21 mouse cellular contexts compared by ENCODE assay signal in the genomic region with DNA sequence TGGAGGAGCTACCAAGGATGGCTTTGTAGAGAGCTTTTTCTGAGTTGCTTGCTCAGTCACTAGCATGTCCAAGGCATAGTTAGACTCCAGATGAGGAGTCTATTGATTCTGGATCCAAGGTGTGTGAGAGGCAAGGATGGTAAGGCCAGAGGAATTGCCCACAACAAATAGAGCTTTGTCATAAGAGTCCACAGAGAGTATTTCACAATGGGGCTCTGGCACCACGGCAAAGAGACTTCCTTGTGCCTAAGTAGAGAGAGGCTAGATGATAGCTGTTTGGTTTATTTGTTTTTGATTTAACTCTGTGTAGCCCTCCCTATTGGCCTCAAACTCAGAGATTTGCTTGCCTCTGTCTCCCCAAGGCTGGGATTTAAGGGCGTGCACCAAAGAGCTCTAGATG. TPM values are rescaled to one million over a fixed set of nuclear protein-coding genes. Genes with fewer than 3 reads are reported as not detected.
DNase-seq lines count a peak whose midpoint lies in the region; ATAC-seq and TF ChIP-seq lines count a peak whose summit lies in the region.
"Had no signal": no experiment of that assay in that cellular context is flagged by ENCODE, and none has a peak within 500 bp of the region (broad histone marks: within the 10 kb centered on the region; RNA-seq: fewer than 3 reads in every experiment).

No protein-coding gene starts in this region.

- H3K4me3 ChIP-seq in gastrocnemius, adult 2 months = no peak overlapping the region
- H3K4me3 ChIP-seq in spleen, adult 2 months (ENCODE audit: extremely low read depth, insufficient read depth, insufficient read length) = no peak overlapping the region
- H3K4me3 ChIP-seq in liver, embryonic 14.5 days (ENCODE audit: insufficient read depth in 1 of 2, low read depth in 2 of 2, low read length in 2 of 2) = no peak overlapping the region
- H3K4me3 ChIP-seq: hindbrain, embryonic 12.5 days; left cerebral cortex, adult 2 months; limb, embryonic 10.5 days; lung, embryonic 15.5 days; neural tube, embryonic 15.5 days had no signal

- H3K27me3 ChIP-seq in spleen, adult 2 months (ENCODE audit: control insufficient read depth, insufficient read depth, low read length) = no peaks in the 10 kb centered on the region
- H3K27me3 ChIP-seq in liver, embryonic 14.5 days (ENCODE audit: control insufficient read depth, insufficient read depth, low read length) = no peaks in the 10 kb centered on the region
- H3K27me3 ChIP-seq: hindbrain, embryonic 12.5 days; lung, embryonic 15.5 days had no signal

- peak overlapping the region; percentile 31; the same call in 1 of the 2 replicates for H3K27ac ChIP-seq in gastrocnemius, adult 2 months
- peak overlapping the region; percentile 80 for H3K27ac ChIP-seq in spleen, adult 2 months (ENCODE audit: insufficient read depth, low read length)
- H3K27ac ChIP-seq in liver, embryonic 14.5 days = peak overlapping the region; percentile 41
- H3K27ac ChIP-seq: hindbrain, embryonic 12.5 days; left cerebral cortex, adult 2 months; limb, embryonic 10.5 days; lung, embryonic 15.5 days; neural tube, embryonic 15.5 days had no signal

- no peak overlapping the region for H3K4me2 ChIP-seq in liver, embryonic 14.5 days (ENCODE audit: low read depth)
- H3K4me2 ChIP-seq: hindbrain, embryonic 12.5 days; lung, embryonic 15.5 days; neural tube, embryonic 15.5 days had no signal

- no peaks in the 10 kb centered on the region for H3K9me3 ChIP-seq in liver, embryonic 14.5 days (ENCODE audit: control insufficient read depth, low read length)
- H3K9me3 ChIP-seq: G1E; limb, embryonic 10.5 days; lung, embryonic 15.5 days; neural tube, embryonic 15.5 days had no signal

- no peak for TF ChIP-seq POLR2A in spleen, adult 2 months (IDR thresholded peaks at IDR 0.05; ENCODE audit: low read depth, low read length)

- no peak overlapping the region for H3K9ac ChIP-seq in liver, embryonic 14.5 days (replicated peaks)
- H3K9ac ChIP-seq: hindbrain, embryonic 12.5 days; lung, embryonic 15.5 days; neural tube, embryonic 15.5 days had no signal

- TF ChIP-seq CTCF in gastrocnemius, adult 2 months (IDR thresholded peaks at IDR 0.05) = no peak
- no peak for TF ChIP-seq CTCF in spleen, adult 2 months (IDR thresholded peaks at IDR 0.05; ENCODE audit: extremely low read depth, insufficient read depth, insufficient read length, insufficient replicate concordance)
- no peak for TF ChIP-seq CTCF in liver, embryonic 14.5 days (IDR thresholded peaks at IDR 0.05; ENCODE audit: low read depth)

- TF ChIP-seq EP300 in liver, embryonic 14.5 days (IDR thresholded peaks at IDR 0.05; ENCODE audit: low read depth) = no peak

- 46% methylated on average over 2 of the region's 2 CpGs for WGBS in spleen, adult 2 months
- 67% methylated on average over 2 of the region's 2 CpGs for WGBS in liver, embryonic 14.5 days (ENCODE audit: insufficient replicate concordance)

- no peak for ATAC-seq in liver, embryonic 14.5 days (ENCODE audit: insufficient read depth)
- 0 out of 2 replicates have a peak, but pooled peaks have one; percentile 20 for ATAC-seq in neutrophil, adult 5-6 weeks (ENCODE audit: extremely low read depth, insufficient number of reproducible peaks, low FRiP score, poor library complexity, severe bottlenecking)
- ATAC-seq: midbrain, embryonic 16.5 days had no signal

- intact Hi-C loops in gastrocnemius, adult 2 months (cut with DNase I) = no loop called here

- H3K4me1 ChIP-seq in spleen, adult 2 months (ENCODE audit: control insufficient read depth, insufficient read depth, insufficient read length) = peaks cover 33% of the 10 kb centered on the region
- peaks cover 65 to 66% of the 10 kb centered on the region in 2 experiments for H3K4me1 ChIP-seq in liver, embryonic 14.5 days (replicated peaks; ENCODE audit: control insufficient read depth in 2 of 2, insufficient read depth in 2 of 2, low read length in 1 of 2)
- H3K4me1 ChIP-seq: hindbrain, embryonic 12.5 days; neural tube, embryonic 15.5 days had no signal

- H3K36me3 ChIP-seq in spleen, adult 2 months (ENCODE audit: control insufficient read depth, insufficient read depth, low read length) = no peaks in the 10 kb centered on the region
- H3K36me3 ChIP-seq in liver, embryonic 14.5 days (replicated peaks; ENCODE audit: control insufficient read depth, insufficient read depth, low read depth) = no peaks in the 10 kb centered on the region
- H3K36me3 ChIP-seq: G1E; hindbrain, embryonic 12.5 days; limb, embryonic 10.5 days; lung, embryonic 15.5 days; neural tube, embryonic 15.5 days had no signal

- no peak for DNase-seq in gastrocnemius, adult 2 months
- no peak for DNase-seq in gastrocnemius, adult 18-20 months (ENCODE audit: low spot score)
- no peak for DNase-seq in spleen, adult 2 months (ENCODE audit: low read depth in 1 of 2, low spot score in 2 of 2)
- no peak for DNase-seq in spleen, postnatal 36 days (ENCODE audit: low spot score in 2 of 2)
- DNase-seq in liver, embryonic 14.5 days (ENCODE audit: low read depth in 3 of 3, low spot score in 3 of 3) = no peak
- DNase-seq in right cerebral cortex, postnatal 10 days (ENCODE audit: low spot score in 2 of 2) = no peak
- DNase-seq in urinary bladder, postnatal 25 days (ENCODE audit: low spot score) = no peak
- DNase-seq: adrenal gland, postnatal 25 days; cerebellum, adult 18-20 months; cerebellum, postnatal 36 days; gastrocnemius, postnatal 14 days; kidney, postnatal 36 days; retina, postnatal 1 day had no signal

RNA-seq across cellular contexts. Expression of gene Aff1, which starts 54.9 kb away (rescaled TPM):
- 10 to 100 TPM; 46.7 to 52.8 TPM for total RNA-seq in gastrocnemius, adult 2 months (2021)
- total RNA-seq in gastrocnemius, adult 18-20 months (2021) = 10 to 100 TPM; 40.6 to 45.9 TPM
- 15.2 and 16.2 TPM in 2 replicates for polyA plus RNA-seq in spleen, adult 2 months (2012; rRNA removed)
- 5.6 and 7.0 TPM in 2 replicates for polyA plus RNA-seq in liver, embryonic 14.5 days (2012; rRNA removed)
- polyA plus RNA-seq in liver, embryonic 14.5 days (2014; fragmentation: Nextera tagmentation; extraction: Ambion mirVana) = 17.1 and 19.2 TPM in 2 replicates
- total RNA-seq in neutrophil, adult 5-6 weeks (2017) = 76.4 and 76.9 TPM in 2 replicates
